Mouse (Mus musculus) kidney, adult 8-10 months (tissue): ENCODE data around the gene Ube2l6.

Source experiments
- DNase-seq, 2 experiments: peaks; one replicate each; pipeline ENCODE4 v3.0.0; 2022

Ube2l6 gene

DNA sequence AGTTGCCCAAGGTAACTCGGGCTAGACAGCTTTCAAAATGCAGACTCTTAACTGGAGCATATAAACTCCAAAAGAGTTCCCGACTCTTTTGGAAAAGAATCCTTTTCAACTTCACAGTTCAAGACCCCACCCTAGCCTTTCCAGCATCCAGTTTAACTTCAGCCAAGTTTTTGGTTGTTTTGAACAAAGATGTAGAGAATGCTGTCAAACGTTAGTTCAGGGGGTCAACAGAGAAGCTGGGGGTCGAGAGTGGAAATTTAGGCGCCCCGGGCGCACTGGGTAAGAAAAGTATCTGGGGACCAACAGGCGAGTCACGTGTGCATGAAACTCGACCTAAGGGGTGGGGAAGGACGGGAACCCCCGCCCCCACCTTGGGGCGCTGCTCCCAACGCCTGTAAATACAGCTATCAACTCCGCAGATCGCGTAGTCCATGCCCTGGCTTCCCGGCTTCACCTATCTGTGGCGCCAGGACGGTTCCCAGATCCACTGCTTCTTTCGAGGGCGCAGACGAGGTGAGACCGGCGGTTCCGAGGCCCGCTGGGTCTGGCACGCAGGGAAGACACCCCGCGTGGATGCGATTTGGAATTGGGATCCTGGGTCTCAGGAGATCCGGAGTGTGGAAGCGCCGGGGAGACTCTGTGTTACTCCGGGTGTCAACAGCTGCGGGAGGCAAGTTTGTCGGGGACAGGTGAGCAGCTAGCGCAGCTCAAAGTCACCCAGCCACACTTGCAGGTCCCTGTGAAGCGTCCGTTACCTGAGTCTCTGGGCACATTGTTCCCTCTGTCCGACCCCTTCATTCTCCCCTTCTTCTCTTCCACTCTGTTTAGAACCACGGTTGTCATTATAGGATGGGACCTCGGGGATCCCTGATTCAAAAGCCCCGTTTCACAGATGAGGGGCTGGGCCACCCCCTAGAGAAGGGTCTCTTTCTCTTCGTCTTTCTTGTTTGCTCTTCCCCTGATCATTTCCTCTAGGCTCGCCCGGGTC, 40.7 kb downstream of the Ube2l6 start:
- no peak for DNase-seq

DNA sequence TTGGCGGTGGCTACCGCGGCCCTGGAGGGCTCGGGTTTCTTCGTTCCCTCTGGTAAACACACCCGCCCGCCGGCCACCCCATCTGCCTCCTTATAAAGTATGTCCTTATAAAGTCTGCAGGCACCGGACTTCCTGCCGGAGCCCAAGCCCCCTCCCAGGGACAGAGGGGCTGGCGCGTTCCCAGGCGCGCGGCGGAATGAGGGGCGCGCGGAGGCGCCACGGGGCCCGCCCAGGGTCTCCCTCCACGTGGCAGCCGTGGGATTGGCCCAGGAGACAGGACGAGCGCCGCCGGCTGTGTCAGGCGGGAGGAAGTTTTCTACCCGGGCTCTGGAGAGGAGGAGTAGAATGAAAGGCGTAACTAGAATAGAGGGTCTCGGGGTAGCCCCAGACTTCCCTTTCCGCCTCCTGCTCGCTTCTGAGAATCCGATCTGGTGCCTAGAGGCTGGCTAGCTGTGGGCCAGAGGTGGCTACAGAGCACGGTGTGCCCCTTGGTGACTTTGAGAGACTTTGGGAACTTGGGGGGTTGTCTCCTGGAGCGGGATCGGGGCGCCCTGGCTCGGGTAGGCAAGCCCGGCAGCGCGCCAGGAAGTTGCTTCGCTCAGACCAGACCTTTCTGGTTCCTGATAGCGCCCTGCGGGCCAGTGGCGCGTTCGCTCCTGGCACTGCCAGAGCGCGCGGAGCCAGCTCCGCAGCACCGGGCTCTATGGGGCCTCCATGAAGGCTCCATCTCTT, 41.6 kb downstream of the Ube2l6 start:
- DNase-seq = peak; percentile 30 to 35

DNA sequence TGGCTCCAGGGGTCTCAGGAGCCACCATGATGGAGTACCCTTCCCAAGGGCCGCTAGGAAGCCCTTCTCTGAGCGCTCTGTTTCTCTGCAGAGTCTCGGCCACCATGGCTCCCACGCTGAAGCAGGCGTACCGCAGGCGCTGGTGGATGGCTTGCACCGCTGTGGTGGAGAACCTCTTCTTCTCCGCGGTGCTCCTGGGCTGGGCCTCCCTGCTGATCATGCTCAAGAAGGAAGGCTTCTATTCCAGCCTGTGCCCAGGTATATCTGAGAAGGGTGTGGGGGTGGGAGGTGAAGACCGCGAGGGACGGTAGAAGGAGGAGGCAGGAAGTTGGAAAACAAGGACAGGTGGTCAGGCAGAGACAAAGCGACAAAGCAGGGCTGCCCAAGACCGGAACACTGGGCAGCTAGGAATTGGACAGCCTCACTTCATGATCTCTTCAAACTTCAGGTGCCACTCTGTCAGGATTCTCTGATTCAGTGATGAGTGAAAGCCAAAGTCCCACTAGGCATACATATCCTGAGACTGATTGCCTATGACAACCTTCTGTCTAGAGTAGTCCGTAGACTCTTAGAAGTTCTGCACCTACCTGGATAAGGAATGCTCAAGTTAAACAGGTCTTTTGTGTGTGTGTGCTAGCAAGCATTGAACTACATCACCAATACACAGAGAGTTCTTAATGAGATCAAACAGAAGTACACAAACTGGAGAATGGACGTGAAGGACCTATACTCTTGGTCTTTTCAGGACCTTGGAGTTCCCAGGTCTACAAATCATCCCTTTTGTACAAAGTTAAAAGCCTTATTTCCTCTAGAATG, 42.3 kb downstream of the Ube2l6 start:
- no peak for DNase-seq

DNA sequence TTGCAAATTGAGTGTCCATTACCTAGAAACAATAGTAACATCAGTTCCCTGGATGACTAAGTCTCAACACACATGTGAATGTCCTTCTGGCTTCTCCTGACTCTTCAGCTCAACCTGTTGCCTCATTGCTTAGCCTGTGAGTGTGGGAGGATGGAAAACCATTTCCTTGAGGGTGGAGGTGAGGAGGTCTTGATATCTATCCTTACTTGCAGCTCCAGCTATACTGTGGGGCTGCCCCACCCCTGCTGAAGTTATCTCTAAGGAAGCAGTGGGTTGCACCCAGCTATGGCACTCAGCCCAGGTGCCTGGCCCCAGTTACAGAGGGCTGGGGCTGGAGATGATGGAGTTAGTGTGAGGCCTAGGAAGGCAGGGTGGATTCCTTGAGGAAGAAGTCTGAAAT, 43.3 kb downstream of the Ube2l6 start:
- no peak for DNase-seq

DNA sequence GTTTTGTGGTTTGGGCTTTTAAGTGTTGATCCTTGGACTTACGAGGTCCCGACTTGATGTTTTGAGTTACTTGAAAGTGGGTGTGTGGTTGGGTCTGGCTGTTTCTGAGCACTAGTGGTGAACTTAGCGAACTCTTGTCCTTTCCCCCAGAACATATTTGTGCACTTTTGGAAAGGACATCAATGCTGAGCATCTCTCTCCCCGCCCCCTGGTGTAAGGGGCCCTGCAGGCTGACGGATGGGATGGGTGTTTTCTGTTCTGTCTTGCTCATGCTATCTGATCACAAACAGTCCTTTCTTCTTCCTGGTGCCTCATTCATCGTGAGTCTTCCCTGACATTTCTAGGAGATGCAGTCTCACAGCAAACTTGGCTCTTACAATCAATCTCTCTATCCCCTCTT, 45.0 kb downstream of the Ube2l6 start:
- DNase-seq = no peak

DNA sequence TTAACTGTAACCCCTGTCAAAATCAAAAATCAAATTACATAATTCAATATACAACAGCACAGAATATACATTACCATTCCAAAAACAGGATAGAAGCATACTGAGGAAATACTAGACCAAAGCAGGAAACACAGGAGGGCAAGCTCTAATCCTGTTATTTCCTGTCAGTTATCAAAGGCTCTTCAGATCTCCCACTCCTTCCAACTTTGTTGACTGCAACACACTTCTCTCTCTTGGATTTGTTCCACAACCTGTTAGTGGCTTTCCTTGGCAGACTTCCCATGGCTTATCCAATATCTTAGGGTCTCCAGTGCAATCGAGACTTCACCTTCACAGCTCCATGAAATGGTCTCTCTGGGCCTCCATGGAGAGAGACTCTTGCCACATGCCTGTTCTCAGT, 46.6 kb downstream of the Ube2l6 start:
- DNase-seq = no peak

DNA sequence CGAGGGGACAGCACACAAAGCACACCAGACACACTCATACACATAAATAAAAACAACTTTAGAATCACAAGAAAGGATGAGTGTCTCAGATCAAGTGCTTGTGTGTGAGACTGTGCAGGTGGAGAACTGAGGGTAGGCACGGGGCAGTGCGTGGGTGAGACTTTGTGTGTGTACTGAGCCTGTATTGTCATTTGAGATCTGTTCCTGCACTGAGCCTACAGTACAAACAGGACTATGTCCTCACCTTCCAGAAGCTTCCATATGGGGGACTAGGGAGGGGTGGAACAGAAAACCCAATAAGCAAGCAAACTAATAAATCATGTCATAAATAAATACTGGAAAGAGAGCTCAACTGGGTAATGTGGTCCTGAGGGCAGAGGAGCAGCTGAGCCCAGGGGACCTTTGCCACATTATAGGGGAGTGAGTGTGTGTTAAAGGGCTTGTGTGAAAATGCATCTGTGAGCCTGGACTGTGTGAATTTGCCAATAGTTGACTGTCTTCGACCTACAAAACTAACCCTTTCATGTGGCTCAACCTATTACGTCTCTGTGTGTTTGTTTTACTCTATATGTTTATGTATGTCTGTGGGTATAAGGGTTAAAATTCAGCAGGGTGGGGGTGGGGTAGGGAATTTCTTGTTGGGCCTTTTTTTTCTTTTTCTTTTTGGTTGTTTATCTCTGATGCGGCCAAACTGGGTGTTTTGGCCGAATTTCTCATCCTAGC, 51.9 kb downstream of the Ube2l6 start:
- DNase-seq = no peak

DNA sequence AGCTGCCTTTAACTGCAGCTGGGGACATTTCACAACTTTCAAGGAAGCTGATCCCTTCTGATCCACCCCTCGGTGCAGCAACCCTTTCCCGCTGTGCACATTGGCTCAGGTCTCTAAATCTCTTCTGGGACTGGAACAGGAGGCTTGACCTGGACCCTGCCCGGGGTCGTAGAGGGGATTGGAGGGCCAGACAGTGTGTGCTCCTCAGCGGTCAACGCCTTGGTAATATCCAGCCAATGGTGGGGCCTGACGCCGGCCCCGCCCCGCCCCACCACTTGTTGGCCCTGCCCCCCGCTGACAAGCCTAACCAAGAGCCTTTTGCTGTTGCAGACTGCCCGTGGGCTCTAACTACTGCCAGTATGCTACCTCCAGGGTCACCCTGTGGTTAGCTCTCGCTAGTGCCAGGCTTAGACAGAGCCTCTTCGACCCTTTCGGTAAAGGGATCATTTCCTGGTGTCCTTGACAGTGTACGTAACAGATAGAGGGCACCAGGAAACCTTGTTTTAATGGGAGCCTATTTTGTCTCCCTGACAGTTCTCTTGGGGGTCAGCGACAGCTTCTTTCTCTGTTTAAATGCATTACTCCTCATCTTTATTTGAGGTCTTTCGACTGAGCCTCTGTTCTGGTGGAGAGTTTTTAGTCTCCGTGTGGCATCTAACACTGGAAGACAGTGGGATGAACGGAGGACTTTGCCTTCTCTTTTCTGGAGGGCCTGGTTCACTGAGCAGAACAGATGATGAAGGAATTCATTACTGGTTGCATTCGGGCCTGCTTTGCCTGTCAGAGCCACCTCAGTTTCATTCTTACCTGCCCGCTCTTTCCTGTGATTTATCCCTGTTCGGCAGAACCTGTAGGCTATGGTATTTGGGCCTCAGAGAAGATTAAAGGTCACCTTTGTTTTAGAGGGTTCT, 52.8 kb downstream of the Ube2l6 start:
- DNase-seq = peak; percentile 59 to 80

DNA sequence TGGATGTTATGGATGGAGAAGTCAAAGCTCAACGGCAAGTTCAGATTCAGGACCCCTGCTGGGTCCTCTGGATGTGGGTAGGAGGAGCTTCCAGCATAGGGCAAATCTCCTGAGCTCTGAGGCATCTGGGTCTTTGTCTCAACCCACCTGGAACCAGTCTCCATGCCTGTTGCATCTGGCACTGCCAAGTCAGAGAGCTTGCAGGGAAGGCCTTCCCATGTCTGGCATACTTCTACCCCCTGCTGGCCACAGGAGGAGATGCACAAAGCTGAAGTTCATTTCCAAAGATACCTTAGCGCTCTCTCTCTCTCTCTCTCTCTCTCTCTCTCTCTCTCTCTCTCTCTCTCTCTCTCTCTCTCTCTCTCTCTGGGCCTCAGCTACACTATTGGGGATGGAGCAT, 57.1 kb downstream of the Ube2l6 start:
- DNase-seq = peak; percentile 43 to 60

DNA sequence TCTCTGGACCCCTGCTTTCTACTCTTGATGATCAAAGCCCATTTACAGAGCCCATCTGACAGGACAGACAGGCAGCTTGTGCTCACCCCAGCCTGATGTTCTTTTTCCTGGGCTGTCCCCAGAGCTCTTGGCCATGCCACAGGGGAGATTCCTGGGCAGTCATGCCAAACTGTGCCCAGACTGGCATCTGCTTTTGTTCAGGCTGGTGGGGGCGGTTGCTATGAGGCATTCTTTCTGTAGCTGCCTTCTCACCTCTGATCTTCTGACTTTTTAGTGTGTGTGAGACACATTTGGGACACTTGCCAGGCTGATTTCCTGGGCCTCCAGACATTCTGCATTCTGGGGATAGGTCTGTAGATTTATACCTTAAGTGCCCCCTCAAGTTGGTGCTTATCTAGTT, 59.9 kb downstream of the Ube2l6 start:
- DNase-seq = no peak
